Mouse (Mus musculus): ENCODE measurements at regions not wholly inside any gene's neighbourhood (a gene's known extent, or its start where the extent isn't known, plus 50 kb on each side); places are given as distances from the start of the nearest gene placed in this dataset.

GRCm38 (mm10) chr12:58822971-58823370 is 188.8 kb downstream of the Sec23a start:
- TF ChIP-seq POLR2A (IDR thresholded peaks at IDR 0.05; ENCODE audit: borderline replicate concordance, low read depth, low read length) (no peak), CTCF (IDR thresholded peaks at IDR 0.05; ENCODE audit: low read depth, low read length) (no peak)

All from bone marrow macrophage, adult 2 months (primary cell).